Mouse (Mus musculus): ENCODE results near the gene Gpr65. TPM values are rescaled to one million over a fixed set of nuclear protein-coding genes. Genes with fewer than 3 reads are reported as not detected.

Gpr65 gene
- total and polyA plus RNA-seq, 3 experiments: not detected

- no peak for TF ChIP-seq E2F4 (IDR thresholded peaks at IDR 0.05; ENCODE audit: borderline replicate concordance, low read depth, low read length)
- TF ChIP-seq ZMIZ1 (IDR thresholded peaks at IDR 0.05; ENCODE audit: low read depth, low read length): no peak
- TF ChIP-seq CHD2 (IDR thresholded peaks at IDR 0.05; ENCODE audit: low read length): no peak
- no peak for TF ChIP-seq ZC3H11A (IDR thresholded peaks at IDR 0.05; ENCODE audit: low read depth, low read length)
- no peak for TF ChIP-seq TCF12 (IDR thresholded peaks at IDR 0.05; ENCODE audit: low read depth, low read length)
- no peak for TF ChIP-seq JUND (IDR thresholded peaks at IDR 0.05; ENCODE audit: low read depth, low read length)
- no peak for TF ChIP-seq ZNF384 (IDR thresholded peaks at IDR 0.05; ENCODE audit: low read depth, low read length)
- TF ChIP-seq CHD1 (IDR thresholded peaks at IDR 0.05; ENCODE audit: low read depth, low read length): no peak
- TF ChIP-seq SIN3A (IDR thresholded peaks at IDR 0.05; ENCODE audit: low read length): no peak
- no peak for TF ChIP-seq MEF2A (IDR thresholded peaks at IDR 0.05; ENCODE audit: extremely low read depth, insufficient replicate concordance, low read depth, low read length, poor library complexity, severe bottlenecking)
- TF ChIP-seq GABPA (IDR thresholded peaks at IDR 0.05; ENCODE audit: low read depth, low read length): no peak
- no peak for TF ChIP-seq UBTF (IDR thresholded peaks at IDR 0.05; ENCODE audit: borderline replicate concordance, insufficient read depth, low read depth, low read length)
- no peak for TF ChIP-seq TBP (IDR thresholded peaks at IDR 0.05; ENCODE audit: low read depth, low read length)
- H3K27ac ChIP-seq (ENCODE audit: control insufficient read depth, low read depth, low read length): no peak overlapping the region
- DNase-seq (ENCODE audit: low read depth, low spot score): no peak
Measured at GRCm38 (mm10) chr12:98283487-98283860, 15.0 kb downstream of the Gpr65 start.

GRCm38 (mm10) chr12:98284477-98284876 lies 16.0 kb downstream of the Gpr65 start:
- Histone ChIP-seq H3K27ac (ENCODE audit: control insufficient read depth, low read depth, low read length) (no peak overlapping the region), H3K36me3 (ENCODE audit: control insufficient read depth in 1 of 2, insufficient read depth in 2 of 2, low read length in 2 of 2) (no peaks in the 10 kb centered on the region), H3K9me3 (replicated peaks; ENCODE audit: insufficient read depth, low read length) (no peaks in the 10 kb centered on the region), H3K27me3 (ENCODE audit: control insufficient read depth in 1 of 2, insufficient read depth in 2 of 2, low read length in 2 of 2) (no peaks in the 10 kb centered on the region), H3K9ac (ENCODE audit: control insufficient read depth, low read depth, low read length, poor library complexity, severe bottlenecking) (no peak overlapping the region), H3K4me3 (ENCODE audit: control insufficient read depth in 1 of 2, insufficient read depth in 1 of 2, low read depth in 2 of 2, low read length in 2 of 2) (no peak overlapping the region), H3K79me2 (ENCODE audit: control insufficient read depth, insufficient read depth, low read length, poor library complexity) (no peaks in the 10 kb centered on the region), H3K4me1 (ENCODE audit: control insufficient read depth in 1 of 2, insufficient read depth in 2 of 2, low read length in 2 of 2) (no peaks in the 10 kb centered on the region)
- no peak for DNase-seq (ENCODE audit: low read depth, low spot score)
- TF ChIP-seq MAFK (IDR thresholded peaks at IDR 0.05; ENCODE audit: borderline replicate concordance, low read depth, low read length) (no peak), UBTF (IDR thresholded peaks at IDR 0.05; ENCODE audit: borderline replicate concordance, insufficient read depth, low read depth, low read length) (no peak), POLR2AphosphoS5 (IDR thresholded peaks at IDR 0.05; ENCODE audit: borderline replicate concordance, low read depth, low read length) (no peak), HCFC1 (IDR thresholded peaks at IDR 0.05; ENCODE audit: low read depth, low read length) (no peak), MAZ (IDR thresholded peaks at IDR 0.05; ENCODE audit: low read depth, low read length) (no peak), MAX (IDR thresholded peaks at IDR 0.05; ENCODE audit: low read length) (no peak), JUND (IDR thresholded peaks at IDR 0.05; ENCODE audit: low read depth, low read length) (no peak), NELFE (IDR thresholded peaks at IDR 0.05; ENCODE audit: low read depth, low read length) (no peak), TCF12 (IDR thresholded peaks at IDR 0.05; ENCODE audit: low read depth, low read length) (no peak), GATA1 (IDR thresholded peaks at IDR 0.05; ENCODE audit: low read depth, low read length) (no peak), ETS1 (IDR thresholded peaks at IDR 0.05; ENCODE audit: low read depth, low read length) (no peak), EP300 (IDR thresholded peaks at IDR 0.05; ENCODE audit: low read depth in 1 of 2, low read length in 2 of 2) (no peak)

More at GRCm38 (mm10) chr12:98283487-98283860, 15.0 kb downstream of the Gpr65 start:
- no peaks in the 10 kb centered on the region for H3K36me3 ChIP-seq (ENCODE audit: control insufficient read depth in 1 of 2, insufficient read depth in 2 of 2, low read length in 2 of 2)
- no peaks in the 10 kb centered on the region for H3K4me1 ChIP-seq (ENCODE audit: control insufficient read depth in 1 of 2, insufficient read depth in 2 of 2, low read length in 2 of 2)
- H3K4me3 ChIP-seq (ENCODE audit: control insufficient read depth in 1 of 2, insufficient read depth in 1 of 2, low read depth in 2 of 2, low read length in 2 of 2): no peak overlapping the region
- no peaks in the 10 kb centered on the region for H3K79me2 ChIP-seq (ENCODE audit: control insufficient read depth, insufficient read depth, low read length, poor library complexity)
- no peaks in the 10 kb centered on the region for H3K9me3 ChIP-seq (replicated peaks; ENCODE audit: insufficient read depth, low read length)
- no peak overlapping the region for H3K9ac ChIP-seq (ENCODE audit: control insufficient read depth, low read depth, low read length, poor library complexity, severe bottlenecking)
- no peaks in the 10 kb centered on the region for H3K27me3 ChIP-seq (ENCODE audit: control insufficient read depth in 1 of 2, insufficient read depth in 2 of 2, low read length in 2 of 2)
